Mouse (Mus musculus): ENCODE measurements around the gene Slfn3. TPM values are rescaled to one million over a fixed set of nuclear protein-coding genes. Genes with fewer than 3 reads are reported as not detected.
A peak's percentile ranks its signal among the peaks of the same experiment; 100 is the strongest.
"Not testable (repeated sequence)": the region's sequence is repeated elsewhere in the genome, so short reads cannot be mapped to it uniquely, and the experiment has no call there.

The Slfn3 gene
- total and polyA plus RNA-seq, 2 experiments from 2014 or later, result 0.98 to 2.6 TPM

GRCm38 (mm10) chr11:83239811-83240210, 48.7 kb downstream of the Slfn3 start:
- WGBS, result 33% methylated on average over 2 of the region's 2 CpGs
- TF ChIP-seq CTCF (IDR thresholded peaks at IDR 0.05; ENCODE audit: low read depth), result no peak
- TF ChIP-seq EP300 (IDR thresholded peaks at IDR 0.05; ENCODE audit: low read depth), result no peak
- no peak for ATAC-seq (ENCODE audit: insufficient read depth, low read depth)

GRCm38 (mm10) chr11:83257211-83257610, 66.1 kb downstream of the Slfn3 start:
- H3K9ac ChIP-seq (replicated peaks; ENCODE audit: low read depth, low read length); H3K9me3 ChIP-seq (replicated peaks; ENCODE audit: control insufficient read depth, low read length): not testable (repeated sequence)
- WGBS, result 18% methylated on average over 5 of the region's 5 CpGs

More at GRCm38 (mm10) chr11:83239811-83240210, 48.7 kb downstream of the Slfn3 start:
- DNase-seq (ENCODE audit: low spot score), result no peak
- Histone ChIP-seq H3K27me3 (ENCODE audit: control insufficient read depth, insufficient read depth, low read length) (no peaks in the 10 kb centered on the region), H3K9me3 (replicated peaks; ENCODE audit: control insufficient read depth, low read length) (no peaks in the 10 kb centered on the region), H3K36me3 (replicated peaks; ENCODE audit: control insufficient read depth, insufficient read depth, low read length) (no peaks in the 10 kb centered on the region), H3K4me1 (ENCODE audit: control insufficient read depth, insufficient read depth) (no peaks in the 10 kb centered on the region), H3K27ac (ENCODE audit: low read depth) (no peak overlapping the region), H3K9ac (replicated peaks; ENCODE audit: low read depth, low read length) (no peak overlapping the region), H3K4me3 (ENCODE audit: low read depth, low read length) (no peak overlapping the region), H3K4me2 (ENCODE audit: low read depth, low read length) (no peak overlapping the region)

GRCm38 (mm10) chr11:83262673-83263072, 71.5 kb downstream of the Slfn3 start:
- TF ChIP-seq CTCF (IDR thresholded peaks at IDR 0.05; ENCODE audit: low read depth) (no peak), EP300 (IDR thresholded peaks at IDR 0.05; ENCODE audit: low read depth) (no peak)
- Histone ChIP-seq H3K27ac (ENCODE audit: low read depth) (peak overlapping the region; percentile 34; the same call in 1 of the 2 replicates), H3K36me3 (replicated peaks; ENCODE audit: control insufficient read depth, insufficient read depth, low read length) (no peaks in the 10 kb centered on the region), H3K4me3 (ENCODE audit: low read depth, low read length) (no peak overlapping the region), H3K4me2 (ENCODE audit: low read depth, low read length) (no peak overlapping the region), H3K4me1 (ENCODE audit: control insufficient read depth, insufficient read depth) (no peaks in the 10 kb centered on the region), H3K9ac (replicated peaks; ENCODE audit: low read depth, low read length) (no peak overlapping the region), H3K9me3 (replicated peaks; ENCODE audit: control insufficient read depth, low read length) (no peaks in the 10 kb centered on the region), H3K27me3 (ENCODE audit: control insufficient read depth, insufficient read depth, low read length) (no peaks in the 10 kb centered on the region)
- ATAC-seq (ENCODE audit: insufficient read depth, low read depth), result no peak
- DNase-seq (ENCODE audit: low spot score), result no peak
- 97% methylated on average over 1 of the region's 1 CpGs for WGBS

More at GRCm38 (mm10) chr11:83257211-83257610, 66.1 kb downstream of the Slfn3 start:
- not testable (repeated sequence) for H3K27me3 ChIP-seq (ENCODE audit: control insufficient read depth, insufficient read depth, low read length); H3K36me3 ChIP-seq (replicated peaks; ENCODE audit: control insufficient read depth, insufficient read depth, low read length); DNase-seq (ENCODE audit: low spot score); H3K27ac ChIP-seq (ENCODE audit: low read depth); ATAC-seq (ENCODE audit: insufficient read depth, low read depth); H3K4me2 ChIP-seq (ENCODE audit: low read depth, low read length); H3K4me3 ChIP-seq (ENCODE audit: low read depth, low read length); H3K4me1 ChIP-seq (ENCODE audit: control insufficient read depth, insufficient read depth)

DNA sequence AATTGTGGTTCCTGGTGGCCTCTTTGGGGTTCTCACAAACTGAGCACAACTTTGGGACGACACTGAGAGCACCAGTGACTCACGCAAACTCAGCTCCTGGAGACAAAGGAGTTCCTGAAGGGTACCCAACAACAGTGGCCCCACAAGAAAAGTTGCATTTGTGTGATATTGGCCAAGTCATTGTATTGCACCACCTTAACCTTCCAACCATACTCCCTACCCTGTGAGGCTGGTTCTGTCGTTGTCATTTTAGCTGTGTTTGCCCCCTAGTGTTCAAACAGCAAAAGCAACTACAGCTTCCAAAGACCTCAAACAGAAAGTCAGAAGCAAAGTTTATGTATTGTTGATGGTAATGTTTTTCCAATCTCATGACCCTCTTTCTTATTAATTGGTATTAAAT, 72.0 kb downstream of the Slfn3 start:
- ATAC-seq (ENCODE audit: insufficient read depth, low read depth), result no peak
- TF ChIP-seq EP300 (IDR thresholded peaks at IDR 0.05; ENCODE audit: low read depth), result no peak
- peak; percentile 64 for TF ChIP-seq CTCF (IDR thresholded peaks at IDR 0.05; ENCODE audit: low read depth)
- H3K4me3 ChIP-seq (ENCODE audit: low read depth, low read length), result no peak overlapping the region

More for the DNA sequence above, 72.0 kb downstream of the Slfn3 start:
- WGBS, result 54% methylated on average over 3 of the region's 3 CpGs
- Histone ChIP-seq H3K4me2 (ENCODE audit: low read depth, low read length) (no peak overlapping the region), H3K4me1 (ENCODE audit: control insufficient read depth, insufficient read depth) (no peaks in the 10 kb centered on the region), H3K27me3 (ENCODE audit: control insufficient read depth, insufficient read depth, low read length) (no peaks in the 10 kb centered on the region), H3K36me3 (replicated peaks; ENCODE audit: control insufficient read depth, insufficient read depth, low read length) (no peaks in the 10 kb centered on the region), H3K27ac (ENCODE audit: low read depth) (no peak overlapping the region; the same call in 1 of the 2 replicates), H3K9me3 (replicated peaks; ENCODE audit: control insufficient read depth, low read length) (no peaks in the 10 kb centered on the region), H3K9ac (replicated peaks; ENCODE audit: low read depth, low read length) (no peak overlapping the region)
- no peak for DNase-seq (ENCODE audit: low spot score)

Other genes starting within 250 kb of the Slfn3 start
- gene Slfn5, start 240.0 kb upstream of the Slfn3 start, total RNA-seq (2014; rRNA removed; ENCODE audit: low replicate concordance), result 21.5 and 29.0 TPM in 2 replicates
- gene Slfn5, start 240.0 kb upstream of the Slfn3 start, polyA plus RNA-seq (2015; fragmentation: Nextera tagmentation; extraction: Ambion mirVana), result 15.6 and 18.7 TPM in 2 replicates
- 3.1 and 7.6 TPM in 2 replicates for gene Slfn9, start 199.5 kb upstream of the Slfn3 start, total RNA-seq (2014; rRNA removed; ENCODE audit: low replicate concordance)
- 4.9 and 5.2 TPM in 2 replicates for gene Slfn9, start 199.5 kb upstream of the Slfn3 start, polyA plus RNA-seq (2015; fragmentation: Nextera tagmentation; extraction: Ambion mirVana)
- 0.61 and 2.5 TPM in 2 replicates for gene Slfn8, start 170.5 kb upstream of the Slfn3 start, total RNA-seq (2014; rRNA removed; ENCODE audit: low replicate concordance)
- 0.41 and 0.51 TPM in 2 replicates for gene Slfn8, start 170.5 kb upstream of the Slfn3 start, polyA plus RNA-seq (2015; fragmentation: Nextera tagmentation; extraction: Ambion mirVana)
- 3.7 and 5.2 TPM in 2 replicates for gene Slfn2, start 126.2 kb upstream of the Slfn3 start, total RNA-seq (2014; rRNA removed; ENCODE audit: low replicate concordance)
- 3.9 and 5.2 TPM in 2 replicates for gene Slfn2, start 126.2 kb upstream of the Slfn3 start, polyA plus RNA-seq (2015; fragmentation: Nextera tagmentation; extraction: Ambion mirVana)
- gene Slfn1, start 74.5 kb upstream of the Slfn3 start, total RNA-seq (2014; rRNA removed; ENCODE audit: low replicate concordance), result 0.31 TPM in 1 of 2 replicates, not detected in the other
- gene Slfn1, start 74.5 kb upstream of the Slfn3 start, polyA plus RNA-seq (2015; fragmentation: Nextera tagmentation; extraction: Ambion mirVana), result 0.18 and 0.33 TPM in 2 replicates
- gene Slfn4, start 16.1 kb upstream of the Slfn3 start, total RNA-seq (2014; rRNA removed; ENCODE audit: low replicate concordance), result 0.27 and 1.1 TPM in 2 replicates
- 0.07 TPM in 1 of 2 replicates, not detected in the other for gene Slfn4, start 16.1 kb upstream of the Slfn3 start, polyA plus RNA-seq (2015; fragmentation: Nextera tagmentation; extraction: Ambion mirVana)
- gene Slfn14, start 95.4 kb downstream of the Slfn3 start, total RNA-seq (2014; rRNA removed; ENCODE audit: low replicate concordance), result not detected in 2 replicates
- gene Slfn14, start 95.4 kb downstream of the Slfn3 start, polyA plus RNA-seq (2015; fragmentation: Nextera tagmentation; extraction: Ambion mirVana), result 0.10 and 0.16 TPM in 2 replicates
- gene Ap2b1, start 107.7 kb downstream of the Slfn3 start, total RNA-seq (2014; rRNA removed; ENCODE audit: low replicate concordance), result 51.6 and 52.0 TPM in 2 replicates
- gene Ap2b1, start 107.7 kb downstream of the Slfn3 start, polyA plus RNA-seq (2015; fragmentation: Nextera tagmentation; extraction: Ambion mirVana), result 20.1 TPM in 2 replicates
- gene Pex12, start 111.3 kb downstream of the Slfn3 start, total RNA-seq (2014; rRNA removed; ENCODE audit: low replicate concordance), result 2.6 and 3.6 TPM in 2 replicates
- gene Pex12, start 111.3 kb downstream of the Slfn3 start, polyA plus RNA-seq (2015; fragmentation: Nextera tagmentation; extraction: Ambion mirVana), result 8.3 and 9.3 TPM in 2 replicates
- 31.1 and 45.3 TPM in 2 replicates for gene Rasl10b, start 217.8 kb downstream of the Slfn3 start, total RNA-seq (2014; rRNA removed; ENCODE audit: low replicate concordance)
- gene Rasl10b, start 217.8 kb downstream of the Slfn3 start, polyA plus RNA-seq (2015; fragmentation: Nextera tagmentation; extraction: Ambion mirVana), result 7.9 and 9.2 TPM in 2 replicates
- gene Gas2l2, start 238.1 kb downstream of the Slfn3 start, total RNA-seq (2014; rRNA removed; ENCODE audit: low replicate concordance), result not detected in 2 replicates
- 0.15 TPM in 1 of 2 replicates, not detected in the other for gene Gas2l2, start 238.1 kb downstream of the Slfn3 start, polyA plus RNA-seq (2015; fragmentation: Nextera tagmentation; extraction: Ambion mirVana)
- gene 1700020L24Rik, start 246.3 kb downstream of the Slfn3 start, total RNA-seq (2014; rRNA removed; ENCODE audit: low replicate concordance), result 4.2 TPM in 1 of 2 replicates, not detected in the other
- 0.81 and 1.1 TPM in 2 replicates for gene 1700020L24Rik, start 246.3 kb downstream of the Slfn3 start, polyA plus RNA-seq (2015; fragmentation: Nextera tagmentation; extraction: Ambion mirVana)

All from heart, postnatal 0 days (tissue).